Mouse (Mus musculus): ENCODE measurements around the gene Telo2. TPM values are rescaled to one million over a fixed set of nuclear protein-coding genes. Genes with fewer than 3 reads are reported as not detected.

Telo2 gene
- total and polyA plus RNA-seq, 3 experiments = 6.0 to 44.0 (median 22.3) TPM

DNA sequence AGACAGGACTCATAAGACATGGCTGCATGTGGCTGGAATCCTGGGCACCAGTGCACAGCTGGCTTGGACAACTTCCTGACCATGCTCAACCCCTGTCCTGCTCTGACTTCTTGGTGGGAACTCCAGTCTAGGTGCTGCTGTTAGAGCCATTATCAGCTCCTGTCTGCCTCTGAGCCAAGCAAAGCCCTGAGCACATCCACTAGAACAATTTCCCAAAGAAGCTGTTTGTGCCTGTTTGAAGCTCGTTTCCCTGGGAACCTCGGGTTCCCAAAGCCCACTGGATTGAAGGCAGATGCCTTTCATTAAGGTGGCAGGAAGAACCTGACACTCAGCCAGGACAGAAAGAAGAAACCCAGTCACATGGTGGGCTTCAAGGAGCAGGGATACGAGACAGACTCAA lies 4.6 kb upstream of the Telo2 start, which contains the start of gene Ptx4:
Gene Ptx4 (plus strand): TSS at position 355 of the 400 bp plus-strand sequence.
- TF ChIP-seq CTCF (IDR thresholded peaks at IDR 0.05; ENCODE audit: low read depth, low read length) (no peak), TAL1 (conservative IDR thresholded peaks at IDR 0.05; ENCODE audit: low read depth, low read length) (no peak), GATA2 (IDR thresholded peaks at IDR 0.05; ENCODE audit: borderline replicate concordance, low read depth, low read length) (no peak), GATA1 (IDR thresholded peaks at IDR 0.05; ENCODE audit: borderline replicate concordance, low read length) (no peak), POLR2AphosphoS5 (IDR thresholded peaks at IDR 0.05; ENCODE audit: insufficient replicate concordance, low read depth, low read length) (no peak)
- no peak for ATAC-seq (ENCODE audit: extremely low read depth, insufficient number of reproducible peaks, low FRiP score, poor library complexity, severe bottlenecking)
- H3K9me3 ChIP-seq (replicated peaks) = no peaks in the 10 kb centered on the region
- peaks cover 20% of the 10 kb centered on the region for H3K4me1 ChIP-seq (ENCODE audit: insufficient read depth, low read depth, low read length)
- no peak within 1 kb of the TSS for H3K4me3 ChIP-seq (ENCODE audit: low read depth, low read length)
- no peak for DNase-seq (ENCODE audit: low spot score)
- no peaks in the 10 kb centered on the region for H3K36me3 ChIP-seq (replicated peaks)
- peaks cover 47% of the 10 kb centered on the region for H3K27me3 ChIP-seq (ENCODE audit: insufficient read depth, low read length)

DNA sequence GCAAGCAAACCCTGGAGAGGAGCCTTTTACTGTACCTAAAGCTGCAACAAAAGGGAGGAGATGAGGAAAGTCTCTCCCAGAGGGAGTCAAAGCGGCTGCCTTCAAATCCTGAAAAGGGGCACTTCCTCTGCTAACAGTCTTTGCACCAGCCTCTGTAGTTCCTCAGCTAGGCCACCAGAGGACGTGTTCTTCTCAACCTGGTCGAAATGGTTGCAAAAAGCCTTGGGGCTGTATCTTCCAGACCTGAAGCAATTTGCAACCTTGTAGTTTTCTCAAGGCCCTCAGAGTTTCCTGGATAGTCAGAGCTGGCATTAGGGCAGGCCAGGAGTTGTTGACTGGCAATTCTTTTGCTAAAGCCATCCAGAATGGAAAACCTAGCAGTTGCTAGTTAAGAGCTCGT lies 1.5 kb upstream of the Telo2 start:
- TF ChIP-seq CTCF (IDR thresholded peaks at IDR 0.05; ENCODE audit: low read depth, low read length) (peak; percentile 95), GATA2 (IDR thresholded peaks at IDR 0.05; ENCODE audit: borderline replicate concordance, low read depth, low read length) (no peak), GATA1 (IDR thresholded peaks at IDR 0.05; ENCODE audit: borderline replicate concordance, low read length) (no peak), TAL1 (conservative IDR thresholded peaks at IDR 0.05; ENCODE audit: low read depth, low read length) (no peak)
- DNase-seq (ENCODE audit: low spot score) = peak; percentile 31
- no peak for ATAC-seq (ENCODE audit: extremely low read depth, insufficient number of reproducible peaks, low FRiP score, poor library complexity, severe bottlenecking)

GRCm38 (mm10) chr17:25114908-25115645 lies 690 bp downstream of the Telo2 start:
- no peak for TF ChIP-seq GATA1 (IDR thresholded peaks at IDR 0.05; ENCODE audit: borderline replicate concordance, low read length)
- peaks cover 48% of the 10 kb centered on the region for H3K36me3 ChIP-seq (replicated peaks)
- ATAC-seq (ENCODE audit: extremely low read depth, insufficient number of reproducible peaks, low FRiP score, poor library complexity, severe bottlenecking) = 0 out of 2 replicates have a peak, but pooled peaks have one; percentile 35
- no peaks in the 10 kb centered on the region for H3K9me3 ChIP-seq (replicated peaks)
- H3K4me1 ChIP-seq (ENCODE audit: insufficient read depth, low read depth, low read length) = peaks cover 44% of the 10 kb centered on the region
- DNase-seq (ENCODE audit: low spot score) = peak; percentile 65
- peaks cover 10% of the 10 kb centered on the region for H3K27me3 ChIP-seq (ENCODE audit: insufficient read depth, low read length)
- peak overlapping the region; percentile 77 for H3K4me3 ChIP-seq (ENCODE audit: low read depth, low read length)

More for the DNA sequence above, 1.5 kb upstream of the Telo2 start:
- H3K4me1 ChIP-seq (ENCODE audit: insufficient read depth, low read depth, low read length) = peaks cover 39% of the 10 kb centered on the region
- peaks cover 26% of the 10 kb centered on the region for H3K36me3 ChIP-seq (replicated peaks)
- H3K4me3 ChIP-seq (ENCODE audit: low read depth, low read length) = no peak overlapping the region
- peaks cover 29% of the 10 kb centered on the region for H3K27me3 ChIP-seq (ENCODE audit: insufficient read depth, low read length)
- H3K9me3 ChIP-seq (replicated peaks) = no peaks in the 10 kb centered on the region

GRCm38 (mm10) chr17:25112423-25112810 lies 3.4 kb downstream of the Telo2 start:
- peaks cover 74% of the 10 kb centered on the region for H3K36me3 ChIP-seq (replicated peaks)

GRCm38 (mm10) chr17:25111739-25112422 lies 3.9 kb downstream of the Telo2 start:
- H3K4me3 ChIP-seq (ENCODE audit: low read depth, low read length) = no peak overlapping the region
- TF ChIP-seq POLR2AphosphoS5 (IDR thresholded peaks at IDR 0.05; ENCODE audit: insufficient replicate concordance, low read depth, low read length) (no peak), TAL1 (conservative IDR thresholded peaks at IDR 0.05; ENCODE audit: low read depth, low read length) (no peak), CTCF (IDR thresholded peaks at IDR 0.05; ENCODE audit: low read depth, low read length) (no peak), GATA1 (IDR thresholded peaks at IDR 0.05; ENCODE audit: borderline replicate concordance, low read length) (no peak), GATA2 (IDR thresholded peaks at IDR 0.05; ENCODE audit: borderline replicate concordance, low read depth, low read length) (no peak)
- H3K36me3 ChIP-seq (replicated peaks) = peaks cover 80% of the 10 kb centered on the region
- H3K27me3 ChIP-seq (ENCODE audit: insufficient read depth, low read length) = no peaks in the 10 kb centered on the region
- peaks cover 43% of the 10 kb centered on the region for H3K4me1 ChIP-seq (ENCODE audit: insufficient read depth, low read depth, low read length)
- ATAC-seq (ENCODE audit: extremely low read depth, insufficient number of reproducible peaks, low FRiP score, poor library complexity, severe bottlenecking) = no peak
- DNase-seq (ENCODE audit: low spot score) = no peak
- no peaks in the 10 kb centered on the region for H3K9me3 ChIP-seq (replicated peaks)

More at GRCm38 (mm10) chr17:25112423-25112810, 3.4 kb downstream of the Telo2 start:
- DNase-seq (ENCODE audit: low spot score) (no peak), ATAC-seq (ENCODE audit: extremely low read depth, insufficient number of reproducible peaks, low FRiP score, poor library complexity, severe bottlenecking) (no peak)
- Histone ChIP-seq H3K9me3 (replicated peaks) (no peaks in the 10 kb centered on the region), H3K4me1 (ENCODE audit: insufficient read depth, low read depth, low read length) (peaks cover 46% of the 10 kb centered on the region), H3K27me3 (ENCODE audit: insufficient read depth, low read length) (no peaks in the 10 kb centered on the region), H3K4me3 (ENCODE audit: low read depth, low read length) (no peak overlapping the region)
- TF ChIP-seq TAL1 (conservative IDR thresholded peaks at IDR 0.05; ENCODE audit: low read depth, low read length) (no peak), GATA1 (IDR thresholded peaks at IDR 0.05; ENCODE audit: borderline replicate concordance, low read length) (no peak), CTCF (IDR thresholded peaks at IDR 0.05; ENCODE audit: low read depth, low read length) (no peak), GATA2 (IDR thresholded peaks at IDR 0.05; ENCODE audit: borderline replicate concordance, low read depth, low read length) (no peak)

GRCm38 (mm10) chr17:25111220-25111619 lies 4.5 kb downstream of the Telo2 start:
- DNase-seq (ENCODE audit: low spot score) (no peak), ATAC-seq (ENCODE audit: extremely low read depth, insufficient number of reproducible peaks, low FRiP score, poor library complexity, severe bottlenecking) (no peak)
- Histone ChIP-seq H3K9me3 (replicated peaks) (no peaks in the 10 kb centered on the region), H3K27me3 (ENCODE audit: insufficient read depth, low read length) (no peaks in the 10 kb centered on the region), H3K4me3 (ENCODE audit: low read depth, low read length) (no peak overlapping the region), H3K36me3 (replicated peaks) (peaks cover 86% of the 10 kb centered on the region), H3K4me1 (ENCODE audit: insufficient read depth, low read depth, low read length) (peaks cover 40% of the 10 kb centered on the region)
- no peak for TF ChIP-seq POLR2AphosphoS5 (IDR thresholded peaks at IDR 0.05; ENCODE audit: insufficient replicate concordance, low read depth, low read length)
